Mouse (Mus musculus) hindbrain, embryonic 13.5 days (tissue): ENCODE measurements around the gene Chat. TPM values are rescaled to one million over a fixed set of nuclear protein-coding genes. Genes with fewer than 3 reads are reported as not detected.

Experiments
- ATAC-seq: fragments of 200-750 bp; cut with Nextera tagmentation; 2 replicates; pipeline ENCODE4 v1.8.0; 2017; ENCODE audit warnings: moderate TSS enrichment; ENCODE audit not compliant: low FRiP score
- H3K27ac ChIP-seq: fragments of 300-500 bp; sonication (generic); 2 replicates; pipeline ENCODE4 v1.5.1; 2015; ENCODE audit warnings: inconsistent platforms, mild to moderate bottlenecking, moderate library complexity
- H3K27me3 ChIP-seq: fragments of 300-500 bp; sonication (generic); 2 replicates; pipeline ENCODE4 v1.6.1; 2015; ENCODE audit warnings: mild to moderate bottlenecking, inconsistent platforms
- H3K36me3 ChIP-seq: fragments of 300-500 bp; sonication (generic); 2 replicates; pipeline ENCODE4 v1.6.1; 2015; ENCODE audit warnings: mild to moderate bottlenecking, inconsistent platforms
- H3K4me1 ChIP-seq: fragments of 300-500 bp; sonication (generic); replicated peaks from 2 replicates; pipeline ENCODE4 v1.6.1; 2015; ENCODE audit warnings: inconsistent platforms
- H3K4me2 ChIP-seq: fragments of 300-500 bp; sonication (generic); 2 replicates; pipeline ENCODE4 v1.6.1; 2015; ENCODE audit warnings: inconsistent platforms, mild to moderate bottlenecking, moderate library complexity
- H3K4me3 ChIP-seq: fragments of 300-500 bp; sonication (generic); 2 replicates; pipeline ENCODE4 v1.5.1; 2015; ENCODE audit warnings: mild to moderate bottlenecking, inconsistent platforms
- H3K9ac ChIP-seq: fragments of 300-500 bp; sonication (generic); 2 replicates; pipeline ENCODE4 v1.6.1; 2015; ENCODE audit warnings: mild to moderate bottlenecking, inconsistent platforms
- H3K9me3 ChIP-seq: fragments of 300-500 bp; sonication (generic); 2 replicates; pipeline ENCODE4 v1.6.1; 2016; ENCODE audit warnings: inconsistent platforms
- WGBS: fragments of 180-500 bp; shearing (Covaris S2); methylation state at CpG from one replicate; pipeline ENCODE4 v1.1.7; 2015; 5-methylcytosine and 5-hydroxymethylcytosine counted together
- polyA plus RNA-seq: library from polyadenylated mRNA; unstranded; fragments of >200 nt; fragmentation: Nextera tagmentation; extraction: Ambion mirVana; gene quantifications from 2 replicates; pipeline ENCODE4 v1.2.1, GENCODE M21; 2015

The Chat gene
- 2.2 and 2.7 TPM in 2 replicates for polyA plus RNA-seq

- peak within 1 kb of the TSS; percentile 36 for H3K9ac ChIP-seq
- 17% methylated on average over 13 of the region's 13 CpGs for WGBS
- peaks cover 34% of the 10 kb centered on the region for H3K4me1 ChIP-seq
- H3K27me3 ChIP-seq = peaks cover 85% of the 10 kb centered on the region
- H3K27ac ChIP-seq = no peak within 1 kb of the TSS
- peak within 1 kb of the TSS; percentile 46 for H3K4me3 ChIP-seq
- H3K36me3 ChIP-seq = no peaks in the 10 kb centered on the region
- no peaks in the 10 kb centered on the region for H3K9me3 ChIP-seq
- ATAC-seq = no peak
- peak within 1 kb of the TSS; percentile 67 for H3K4me2 ChIP-seq
These were observed at the start of gene Chat for GRCm38 (mm10) chr14:32465889-32466288. Gene Chat, minus strand, starts transcription at chr14:32465989.

- H3K4me2 ChIP-seq = peak within 1 kb of the TSS; percentile 81
- peak within 1 kb of the TSS; percentile 85 for H3K9ac ChIP-seq
- no peaks in the 10 kb centered on the region for H3K9me3 ChIP-seq
- peak within 1 kb of the TSS; percentile 94 for H3K27ac ChIP-seq
- H3K4me3 ChIP-seq = peak within 1 kb of the TSS; percentile 71
- WGBS = under 1% methylated on average over 62 of the region's 62 CpGs
- peaks cover 15% of the 10 kb centered on the region for H3K36me3 ChIP-seq
- peak; percentile 97 for ATAC-seq
- peaks cover 26% of the 10 kb centered on the region for H3K4me1 ChIP-seq
- H3K27me3 ChIP-seq = 0 out of 2 replicates have a peak, but pooled peaks cover 3% of the 10 kb centered on the region
These were observed 47.7 kb upstream of the Chat start, which contains the start of gene Ercc6 for GRCm38 (mm10) chr14:32513336-32514032. Gene Ercc6, plus strand, starts transcription at chr14:32513521.

GRCm38 (mm10) chr14:32512912-32513311 lies 47.1 kb upstream of the Chat start:
- Histone ChIP-seq H3K9ac (peak overlapping the region; percentile 85), H3K4me2 (peak overlapping the region; percentile 81), H3K27ac (peak overlapping the region; percentile 94), H3K4me3 (peak overlapping the region; percentile 71), H3K36me3 (peaks cover 12% of the 10 kb centered on the region), H3K9me3 (no peaks in the 10 kb centered on the region), H3K27me3 (0 out of 2 replicates have a peak, but pooled peaks cover 3% of the 10 kb centered on the region), H3K4me1 (peaks cover 26% of the 10 kb centered on the region)
- peak; percentile 55 for ATAC-seq
- 39% methylated on average over 9 of the region's 9 CpGs for WGBS

DNA sequence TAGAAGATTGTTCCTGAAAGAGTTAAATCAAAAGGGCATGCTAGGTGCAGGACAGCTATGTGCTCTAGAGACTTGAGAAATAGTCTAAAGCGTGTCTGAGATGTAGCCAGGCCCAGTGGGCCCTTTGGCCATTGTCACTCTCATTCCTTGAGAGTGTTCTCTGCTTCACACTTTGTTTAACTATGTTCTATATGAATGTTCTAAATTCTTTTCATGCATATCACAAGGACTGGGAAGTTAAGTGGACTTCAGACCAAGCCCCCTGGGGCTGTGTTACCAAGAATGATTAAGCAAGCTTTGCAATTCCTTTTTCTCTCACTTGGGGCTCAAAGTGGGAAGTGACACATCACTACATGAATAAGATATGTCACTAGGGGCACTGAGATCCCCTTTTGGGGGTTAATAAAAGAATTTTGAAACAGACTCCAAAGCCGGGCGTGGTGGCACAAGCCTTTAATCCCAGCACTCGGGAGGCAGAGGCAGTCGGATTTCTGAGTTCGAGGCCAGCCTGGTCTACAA lies 43.7 kb upstream of the Chat start:
- Histone ChIP-seq H3K4me2 (no peak overlapping the region), H3K27me3 (0 out of 2 replicates have a peak, but pooled peaks cover 3% of the 10 kb centered on the region), H3K9me3 (no peaks in the 10 kb centered on the region), H3K4me1 (peaks cover 10% of the 10 kb centered on the region), H3K27ac (no peak overlapping the region), H3K9ac (no peak overlapping the region), H3K36me3 (no peaks in the 10 kb centered on the region), H3K4me3 (no peak overlapping the region)
- WGBS = 92% methylated on average over 6 of the region's 6 CpGs
- ATAC-seq = no peak

- 74% methylated on average over 10 of the region's 10 CpGs for WGBS
- Histone ChIP-seq H3K36me3 (no peaks in the 10 kb centered on the region), H3K27ac (no peak overlapping the region), H3K4me3 (no peak overlapping the region), H3K27me3 (0 out of 2 replicates have a peak, but pooled peaks cover 3% of the 10 kb centered on the region), H3K9me3 (no peaks in the 10 kb centered on the region), H3K4me2 (no peak overlapping the region), H3K9ac (no peak overlapping the region), H3K4me1 (peaks cover 3% of the 10 kb centered on the region)
- ATAC-seq = no peak
These were observed 42.5 kb upstream of the Chat start for GRCm38 (mm10) chr14:32508105-32508835.

DNA sequence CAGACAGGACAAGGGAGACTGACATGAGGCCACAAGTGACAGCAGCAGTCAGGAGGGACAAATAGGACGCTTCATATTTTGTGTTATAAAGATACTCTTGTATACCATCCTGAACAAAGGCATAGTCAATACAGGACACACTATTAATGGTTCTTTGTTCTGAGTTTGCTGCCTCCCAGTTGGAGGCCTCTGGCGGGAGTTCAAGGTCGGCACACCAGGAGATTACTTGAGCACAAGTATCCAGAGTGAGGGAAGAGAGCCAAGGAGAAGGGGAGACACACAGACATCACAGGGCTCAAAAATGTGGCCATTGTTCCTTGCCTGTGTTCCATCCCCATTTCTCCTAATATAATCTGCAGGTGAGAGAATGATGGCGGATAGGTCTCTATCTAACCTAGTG lies 41.4 kb upstream of the Chat start:
- WGBS = 77% methylated on average over 4 of the region's 4 CpGs
- H3K27ac ChIP-seq = no peak overlapping the region
- no peaks in the 10 kb centered on the region for H3K36me3 ChIP-seq
- no peak overlapping the region for H3K4me2 ChIP-seq
- H3K27me3 ChIP-seq = 0 out of 2 replicates have a peak, but pooled peaks cover 3% of the 10 kb centered on the region
- no peak overlapping the region for H3K9ac ChIP-seq
- ATAC-seq = no peak
- H3K4me3 ChIP-seq = no peak overlapping the region
- no peaks in the 10 kb centered on the region for H3K9me3 ChIP-seq
- no peaks in the 10 kb centered on the region for H3K4me1 ChIP-seq

- no peak overlapping the region for H3K4me3 ChIP-seq
- H3K4me1 ChIP-seq = no peaks in the 10 kb centered on the region
- WGBS = 93% methylated on average over 10 of the region's 10 CpGs
- H3K27ac ChIP-seq = no peak overlapping the region
- no peak overlapping the region for H3K9ac ChIP-seq
- no peaks in the 10 kb centered on the region for H3K9me3 ChIP-seq
- H3K27me3 ChIP-seq = 0 out of 2 replicates have a peak, but pooled peaks cover under 1% of the 10 kb centered on the region
- ATAC-seq = no peak
- H3K36me3 ChIP-seq = no peaks in the 10 kb centered on the region
- H3K4me2 ChIP-seq = no peak overlapping the region
These were observed 40.5 kb upstream of the Chat start for GRCm38 (mm10) chr14:32506329-32506728.

DNA sequence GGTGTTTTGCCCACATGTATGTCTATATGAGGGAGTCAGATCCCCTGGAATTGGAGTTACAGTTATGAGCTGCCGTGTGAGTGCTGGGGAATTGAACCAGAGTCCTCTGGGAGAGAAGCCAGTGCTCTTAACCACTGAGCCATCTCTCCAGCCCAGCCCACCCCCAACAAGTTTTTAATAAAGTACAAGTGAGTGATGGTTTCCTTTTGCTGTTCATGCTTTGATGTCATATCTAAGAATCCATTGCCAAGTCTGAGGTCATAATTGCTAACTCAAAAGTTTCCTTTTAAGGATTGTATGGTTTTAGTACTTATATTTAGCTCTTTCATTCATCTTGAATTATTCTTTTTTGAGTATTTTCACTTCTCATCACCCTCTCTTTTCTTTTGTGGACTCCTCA lies 38.1 kb upstream of the Chat start:
- no peak overlapping the region for H3K4me3 ChIP-seq
- ATAC-seq = no peak
- H3K27me3 ChIP-seq = no peaks in the 10 kb centered on the region
- H3K27ac ChIP-seq = no peak overlapping the region
- no peaks in the 10 kb centered on the region for H3K4me1 ChIP-seq
- H3K4me2 ChIP-seq = no peak overlapping the region
- no peaks in the 10 kb centered on the region for H3K36me3 ChIP-seq
- 100% methylated on average over 1 of the region's 1 CpGs for WGBS
- H3K9me3 ChIP-seq = no peaks in the 10 kb centered on the region
- no peak overlapping the region for H3K9ac ChIP-seq

DNA sequence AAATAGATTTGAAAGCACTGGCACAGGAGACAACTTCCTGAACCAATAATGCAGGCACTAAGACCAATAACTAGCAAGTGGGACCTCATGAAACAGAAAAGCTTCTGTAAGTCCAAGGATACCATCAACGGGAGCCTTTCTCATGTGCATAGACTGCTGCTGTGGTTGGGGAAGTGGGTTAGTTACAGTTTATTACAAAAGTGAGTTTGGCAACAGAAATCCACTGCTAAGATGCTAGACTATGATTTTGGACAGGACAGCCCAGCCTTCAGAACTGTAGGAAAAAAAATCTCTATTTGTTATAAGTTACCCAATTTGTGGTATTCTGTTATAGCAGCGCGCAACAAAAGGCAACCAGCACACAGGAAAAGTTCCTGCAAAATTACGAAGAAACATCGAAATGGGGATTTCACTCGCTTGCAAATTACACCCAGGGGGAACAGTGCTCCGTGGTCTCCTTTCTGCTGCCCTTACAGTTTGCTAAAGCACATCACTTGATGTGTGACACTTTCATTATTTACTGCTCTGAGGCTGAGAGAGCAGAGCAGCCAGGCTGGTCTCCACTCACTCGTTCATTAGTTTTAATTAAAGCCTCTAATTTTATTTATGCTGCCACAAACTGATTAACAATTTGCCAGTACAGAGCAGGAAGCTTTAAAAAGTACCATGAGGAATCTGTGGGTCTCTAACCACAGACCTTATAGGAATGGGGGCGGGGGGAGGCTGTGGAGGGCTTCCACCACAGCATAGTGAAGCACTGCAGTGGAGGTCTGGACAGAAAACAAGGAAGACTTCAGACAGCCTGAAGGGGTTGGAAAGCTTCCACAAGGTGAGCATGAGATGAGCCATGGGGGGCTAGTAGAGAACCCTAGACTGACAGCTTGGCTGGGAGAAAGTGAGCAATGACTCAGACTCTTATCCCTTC lies 37.2 kb upstream of the Chat start:
- ATAC-seq = no peak

DNA sequence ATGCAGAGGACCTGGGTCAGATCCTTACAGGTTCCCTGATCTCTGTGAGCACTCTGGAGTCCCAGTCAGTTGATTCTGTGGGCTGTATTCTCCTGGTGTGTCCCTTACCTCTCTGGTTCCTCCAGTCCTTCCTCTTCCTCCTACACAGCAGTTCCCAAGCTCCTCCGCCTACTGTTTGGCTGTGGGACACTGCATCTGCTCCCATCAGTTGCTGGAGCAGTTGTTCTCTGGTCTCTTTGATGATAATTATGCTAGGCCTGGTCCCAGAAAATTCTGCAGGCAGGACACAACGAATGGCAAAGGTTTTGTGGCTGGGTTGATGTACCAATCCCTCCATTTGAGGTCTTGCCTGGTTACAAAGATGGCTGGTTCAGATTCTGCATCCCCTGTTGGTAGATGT lies 35.5 kb upstream of the Chat start:
- H3K36me3 ChIP-seq = no peaks in the 10 kb centered on the region
- H3K4me1 ChIP-seq = no peaks in the 10 kb centered on the region
- no peak for ATAC-seq
- no peak overlapping the region for H3K9ac ChIP-seq
- 79% methylated on average over 2 of the region's 2 CpGs for WGBS
- no peak overlapping the region for H3K27ac ChIP-seq
- H3K27me3 ChIP-seq = no peaks in the 10 kb centered on the region
- no peaks in the 10 kb centered on the region for H3K9me3 ChIP-seq
- H3K4me2 ChIP-seq = no peak overlapping the region
- no peak overlapping the region for H3K4me3 ChIP-seq

More for the DNA sequence above, 37.2 kb upstream of the Chat start:
- Histone ChIP-seq H3K4me1 (no peaks in the 10 kb centered on the region), H3K27ac (no peak overlapping the region), H3K36me3 (no peaks in the 10 kb centered on the region), H3K27me3 (no peaks in the 10 kb centered on the region), H3K9ac (no peak overlapping the region), H3K4me2 (no peak overlapping the region), H3K4me3 (no peak overlapping the region), H3K9me3 (no peaks in the 10 kb centered on the region)
- 73% methylated on average over 9 of the region's 9 CpGs for WGBS

DNA sequence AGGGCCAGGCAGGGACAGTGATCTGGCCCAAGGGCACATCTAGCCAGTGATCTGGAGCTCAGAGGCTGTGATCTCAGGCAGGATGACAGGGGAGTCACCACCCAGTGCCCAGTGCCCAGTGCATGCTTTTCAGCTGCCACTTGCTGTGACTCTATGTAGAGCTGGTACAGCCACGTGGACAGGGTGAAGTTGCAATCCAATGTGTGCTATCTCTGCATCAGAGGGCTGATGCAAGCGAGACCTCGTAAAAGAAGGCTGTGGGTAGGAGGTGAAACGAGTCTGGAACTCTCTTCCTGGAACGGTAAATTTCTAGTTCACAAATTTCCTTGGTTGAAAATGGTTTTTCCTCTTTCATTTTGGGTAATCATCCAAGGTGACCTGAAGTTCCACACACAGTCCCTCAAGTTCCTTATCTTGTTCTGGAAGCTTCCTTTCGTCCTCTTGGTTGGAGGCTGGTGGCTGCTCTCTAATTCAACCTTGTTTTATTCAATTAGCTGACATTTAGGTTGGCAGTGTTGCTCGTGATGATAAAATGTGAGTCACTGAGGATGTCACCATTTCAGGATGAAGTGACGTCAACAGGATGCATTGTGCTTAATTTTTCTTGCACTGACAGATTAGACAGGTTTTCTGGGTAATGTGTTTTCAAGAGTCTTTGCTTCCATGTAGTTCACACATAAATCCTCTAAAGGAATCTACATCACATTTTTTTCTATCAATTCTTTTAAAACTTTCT lies 30.5 kb upstream of the Chat start:
- no peaks in the 10 kb centered on the region for H3K36me3 ChIP-seq
- WGBS = 87% methylated on average over 8 of the region's 8 CpGs
- no peak overlapping the region for H3K9ac ChIP-seq
- H3K4me1 ChIP-seq = peaks cover 8% of the 10 kb centered on the region
- H3K4me3 ChIP-seq = no peak overlapping the region
- H3K4me2 ChIP-seq = no peak overlapping the region
- 0 out of 2 replicates have a peak, but pooled peaks cover 8% of the 10 kb centered on the region for H3K27me3 ChIP-seq
- H3K9me3 ChIP-seq = no peaks in the 10 kb centered on the region
- no peak overlapping the region for H3K27ac ChIP-seq
- ATAC-seq = no peak
